Mouse (Mus musculus) hindlimb bud, embryonic 11.5 days (tissue): ENCODE measurements around the gene Meox1.

ENCODE experiments used
- DNase-seq: peaks from one replicate; pipeline ENCODE4 v3.0.0-alpha.2; 2012; ENCODE audit warnings: low read depth, low spot score; ENCODE audit errors: extremely low spot score

Meox1 gene

GRCm38 (mm10) chr11:101855950-101856712, 38.0 kb downstream of the Meox1 start:
- DNase-seq: no peak

- DNase-seq: no peak
Measured at GRCm38 (mm10) chr11:101851042-101851441, 43.1 kb downstream of the Meox1 start.

- no peak for DNase-seq
Measured at GRCm38 (mm10) chr11:101849286-101849685, 44.9 kb downstream of the Meox1 start.

GRCm38 (mm10) chr11:101847509-101847908, 46.7 kb downstream of the Meox1 start:
- DNase-seq: no peak

- no peak for DNase-seq
Measured at GRCm38 (mm10) chr11:101842773-101843163, 51.4 kb downstream of the Meox1 start.

GRCm38 (mm10) chr11:101841998-101842772, 52.0 kb downstream of the Meox1 start:
- no peak for DNase-seq

- no peak for DNase-seq
Measured at GRCm38 (mm10) chr11:101840405-101840804, 53.8 kb downstream of the Meox1 start.

GRCm38 (mm10) chr11:101839426-101839825, 54.7 kb downstream of the Meox1 start:
- DNase-seq: no peak

- no peak for DNase-seq
Measured at GRCm38 (mm10) chr11:101832001-101832400, 62.2 kb downstream of the Meox1 start.

GRCm38 (mm10) chr11:101830616-101831015, 63.6 kb downstream of the Meox1 start:
- no peak for DNase-seq

GRCm38 (mm10) chr11:101830112-101830511, 64.1 kb downstream of the Meox1 start:
- DNase-seq: no peak

- DNase-seq: no peak
Measured at GRCm38 (mm10) chr11:101828718-101829117, 65.5 kb downstream of the Meox1 start.
